Mouse (Mus musculus) small intestine, adult 2 months (tissue): ENCODE data around the gene Vmn1r123. TPM values are rescaled to one million over a fixed set of nuclear protein-coding genes. Genes with fewer than 3 reads are reported as not detected.
"Not testable (repeated sequence)": the region's sequence is repeated elsewhere in the genome, so short reads cannot be mapped to it uniquely, and the experiment has no call there.

Experiments
- H3K27ac ChIP-seq: fragments of 200-500 bp; 2 replicates; pipeline ENCODE4 v1.5.1; 2012; ENCODE audit warnings: low read depth, low read length, control low read depth, inconsistent platforms; ENCODE audit not compliant: insufficient read depth
- H3K27me3 ChIP-seq: fragments of 200-500 bp; 2 replicates; pipeline ENCODE4 v1.6.1; 2012; ENCODE audit warnings: mild to moderate bottlenecking, moderate library complexity, low read length, inconsistent platforms; ENCODE audit not compliant: control insufficient read depth, insufficient read depth
- H3K36me3 ChIP-seq: fragments of 200-500 bp; 2 replicates; pipeline ENCODE4 v1.6.1; 2012; ENCODE audit warnings: mild to moderate bottlenecking, low read length, control low read depth, inconsistent platforms; ENCODE audit not compliant: control insufficient read depth, insufficient read depth
- H3K4me1 ChIP-seq: fragments of 200-500 bp; 2 replicates; pipeline ENCODE4 v1.6.1; 2012; ENCODE audit warnings: low read length, inconsistent platforms, mixed read lengths; ENCODE audit not compliant: control insufficient read depth, insufficient read depth, insufficient read length
- H3K4me3 ChIP-seq: fragments of 200-500 bp; 2 replicates; pipeline ENCODE4 v1.5.1; 2012; ENCODE audit warnings: low read depth, mild to moderate bottlenecking, control low read depth, inconsistent platforms, low read length, moderate library complexity
- WGBS: fragments of 180-500 bp; shearing (Covaris S2); methylation state at CpG from one replicate; pipeline ENCODE4 v1.1.7; 2018; 5-methylcytosine and 5-hydroxymethylcytosine counted together
- polyA plus RNA-seq: library from polyadenylated mRNA; depleted of rRNA; stranded (reverse); fragments of >200 nt; gene quantifications from 2 replicates; pipeline ENCODE4 v1.2.3, GENCODE M21; 2012; rRNA removed

Vmn1r123 gene
- not detected in 2 replicates for polyA plus RNA-seq

DNA sequence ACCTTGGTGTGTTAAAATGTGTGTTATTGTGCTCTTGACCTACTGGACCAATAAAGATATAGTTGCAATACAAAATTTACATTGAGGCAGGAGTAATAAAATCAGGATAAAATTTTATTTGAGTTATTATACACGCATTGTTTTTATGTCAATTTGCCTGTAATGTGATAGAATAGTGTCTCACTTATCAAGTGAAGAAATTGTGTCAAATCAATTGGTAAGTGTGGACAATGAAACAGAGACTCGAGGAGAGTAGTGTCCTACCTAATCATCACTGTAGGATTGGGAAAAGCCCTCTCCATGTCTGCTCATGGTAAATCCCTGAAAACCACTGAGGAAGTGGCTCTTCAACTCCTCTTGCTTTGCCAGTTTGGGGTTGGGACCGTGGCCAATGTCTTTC lies at the start of gene Vmn1r123:
Vmn1r123 (plus strand) TSS at position 301 of the 400 bp plus-strand sequence.
- not testable (repeated sequence) for H3K4me1 ChIP-seq, H3K4me3 ChIP-seq, H3K36me3 ChIP-seq, H3K27me3 ChIP-seq, H3K27ac ChIP-seq
- WGBS: 43% methylated on average over 1 of the region's 3 CpGs

DNA sequence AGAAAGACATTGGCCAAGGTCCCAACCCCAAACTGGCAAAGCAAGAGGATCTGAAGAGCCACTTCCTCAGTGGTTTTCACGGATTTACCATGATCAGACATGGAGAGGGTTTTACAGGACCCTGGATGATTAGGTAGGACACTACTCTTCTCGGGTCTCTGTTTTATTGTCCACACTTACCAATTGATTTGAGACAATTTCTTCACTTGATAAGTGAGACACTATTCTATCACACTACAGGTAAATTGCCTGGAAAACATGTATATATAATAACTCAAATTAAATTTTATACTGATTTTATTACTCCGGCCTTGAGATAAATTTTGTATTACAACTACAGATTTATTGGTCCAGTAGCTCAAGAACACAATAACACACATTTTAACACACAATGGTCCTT lies 28.0 kb upstream of the Vmn1r123 start, which contains the start of gene Vmn1r122:
Vmn1r122 (minus strand) TSS at position 101 of the 400 bp plus-strand sequence.
- H3K27ac ChIP-seq, H3K4me1 ChIP-seq, H3K27me3 ChIP-seq, H3K36me3 ChIP-seq, H3K4me3 ChIP-seq: not testable (repeated sequence)
- 46% methylated on average over 2 of the region's 3 CpGs for WGBS

DNA sequence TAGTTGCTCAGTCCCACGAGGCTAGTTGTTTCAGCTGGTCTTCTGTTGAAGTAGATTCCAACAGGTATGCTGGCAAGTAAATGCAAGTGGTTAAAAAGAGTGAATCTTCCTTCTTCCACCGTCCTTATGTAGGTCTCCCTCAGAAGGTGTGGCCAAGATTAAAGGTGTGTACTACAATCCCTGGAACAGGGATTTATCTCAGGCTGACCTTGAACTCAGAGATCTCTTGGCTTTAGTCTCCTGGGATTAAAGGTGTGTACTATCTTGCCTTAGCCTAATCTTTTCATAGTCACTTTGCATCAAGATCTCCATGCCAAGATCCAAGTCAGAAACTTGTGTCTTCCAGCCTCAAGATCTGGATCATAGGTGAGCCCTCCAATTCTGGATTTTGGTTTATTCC lies 28.3 kb downstream of the Vmn1r123 start, which contains the start of gene Gm5157:
Gm5157 (minus strand) TSS at position 101 of the 400 bp plus-strand sequence.
- H3K4me1 ChIP-seq, H3K27ac ChIP-seq, H3K36me3 ChIP-seq, H3K4me3 ChIP-seq, H3K27me3 ChIP-seq: not testable (repeated sequence)
- WGBS: 22% methylated on average over 1 of the region's 2 CpGs

Other genes with a start within 250 kb of the Vmn1r123 start
- not detected in 2 replicates for gene Vmn1r118, start 249.8 kb upstream of the Vmn1r123 start, polyA plus RNA-seq
- not detected in 2 replicates for gene Vmn1r119, start 149.7 kb upstream of the Vmn1r123 start, polyA plus RNA-seq
- not detected in 2 replicates for gene Vmn1r120, start 108.4 kb upstream of the Vmn1r123 start, polyA plus RNA-seq
- gene Vmn1r121, start 63.7 kb upstream of the Vmn1r123 start, polyA plus RNA-seq: not detected in 2 replicates
- not detected in 2 replicates for gene Vmn1r122, start 28.1 kb upstream of the Vmn1r123 start, polyA plus RNA-seq
- not detected in 2 replicates for gene Gm5157, start 28.2 kb downstream of the Vmn1r123 start, polyA plus RNA-seq
- not detected in 2 replicates for gene Vmn1r124, start 98.4 kb downstream of the Vmn1r123 start, polyA plus RNA-seq
- not detected in 2 replicates for gene Vmn1r125, start 110.0 kb downstream of the Vmn1r123 start, polyA plus RNA-seq
- gene Vmn1r126, start 139.3 kb downstream of the Vmn1r123 start, polyA plus RNA-seq: not detected in 2 replicates
- not detected in 2 replicates for gene Vmn1r127, start 157.7 kb downstream of the Vmn1r123 start, polyA plus RNA-seq
- gene Vmn1r128, start 187.2 kb downstream of the Vmn1r123 start, polyA plus RNA-seq: not detected in 2 replicates
- not detected in 2 replicates for gene Vmn1r129, start 199.1 kb downstream of the Vmn1r123 start, polyA plus RNA-seq